Mouse (Mus musculus): ENCODE measurements around the gene Plppr2. TPM values are rescaled to one million over a fixed set of nuclear protein-coding genes. Genes with fewer than 3 reads are reported as not detected.

Plppr2 gene
- polyA plus RNA-seq, 1 experiment from 2014 or later = 37.0 TPM

DNA sequence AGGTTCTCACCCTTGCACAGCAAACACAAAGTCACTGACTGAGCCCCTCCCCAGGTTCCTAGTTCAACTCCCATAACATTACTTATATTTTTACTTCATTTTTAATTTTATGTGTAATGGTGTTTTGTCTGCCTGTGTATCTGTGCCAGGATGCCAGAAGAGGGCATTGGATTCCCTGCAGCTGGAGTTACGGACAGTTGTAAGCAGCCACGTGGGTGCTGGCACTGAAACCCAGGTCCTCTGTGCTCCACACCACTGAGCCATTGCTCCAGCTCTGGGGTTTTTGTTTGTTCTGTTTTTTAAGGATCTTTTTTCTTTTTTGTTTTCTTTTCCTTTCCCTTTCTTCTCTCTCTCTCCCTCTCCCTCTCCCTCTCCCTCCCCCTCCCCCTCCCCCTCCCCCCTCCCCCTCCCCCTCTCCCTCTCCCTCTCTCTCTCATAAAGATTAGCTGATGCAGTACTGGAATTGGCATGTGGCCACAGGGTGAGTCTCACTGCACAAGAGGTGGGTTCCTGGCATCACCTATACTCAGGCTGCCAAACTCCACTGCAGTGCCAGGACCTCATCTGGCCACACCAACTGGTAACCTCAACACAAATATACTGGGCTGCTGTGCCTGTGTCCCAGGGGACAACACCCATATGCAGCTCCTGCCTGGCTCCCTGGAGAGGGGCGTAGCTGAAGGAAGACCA is 59.5 kb downstream of the Plppr2 start:
- peaks cover 29% of the 10 kb centered on the region for H3K27me3 ChIP-seq
- ATAC-seq (ENCODE audit: low FRiP score) = no peak
- 94% methylated on average over 3 of the region's 3 CpGs for WGBS
- no peak overlapping the region for H3K4me3 ChIP-seq (replicated peaks)
- H3K9me3 ChIP-seq = no peaks in the 10 kb centered on the region
- no peaks in the 10 kb centered on the region for H3K36me3 ChIP-seq (replicated peaks)
- H3K27ac ChIP-seq = no peak overlapping the region
- no peak overlapping the region for H3K9ac ChIP-seq
- H3K4me2 ChIP-seq = no peak overlapping the region
- no peaks in the 10 kb centered on the region for H3K4me1 ChIP-seq

Other genes starting within 250 kb of the Plppr2 start
- 34.1 and 40.3 TPM in 2 replicates for gene Ldlr, start 213.6 kb upstream of the Plppr2 start, polyA plus RNA-seq (2016; fragmentation: Nextera tagmentation; extraction: Ambion mirVana)
- gene Spc24, start 176.7 kb upstream of the Plppr2 start, polyA plus RNA-seq (2016; fragmentation: Nextera tagmentation; extraction: Ambion mirVana) = 112 and 118 TPM in 2 replicates
- gene Kank2, start 138.3 kb upstream of the Plppr2 start, polyA plus RNA-seq (2016; fragmentation: Nextera tagmentation; extraction: Ambion mirVana) = 6.1 and 6.2 TPM in 2 replicates
- gene Angptl8, start 101.5 kb upstream of the Plppr2 start, polyA plus RNA-seq (2016; fragmentation: Nextera tagmentation; extraction: Ambion mirVana) = 0.45 TPM in 1 of 2 replicates, not detected in the other
- gene Dock6, start 84.4 kb upstream of the Plppr2 start, polyA plus RNA-seq (2016; fragmentation: Nextera tagmentation; extraction: Ambion mirVana) = 17.5 and 18.9 TPM in 2 replicates
- gene Rab3d, start 18.8 kb upstream of the Plppr2 start, polyA plus RNA-seq (2016; fragmentation: Nextera tagmentation; extraction: Ambion mirVana) = 12.4 and 13.1 TPM in 2 replicates
- 5.2 and 5.8 TPM in 2 replicates for gene Ccdc159, start 9.6 kb upstream of the Plppr2 start, polyA plus RNA-seq (2016; fragmentation: Nextera tagmentation; extraction: Ambion mirVana)
- 32.9 and 33.3 TPM in 2 replicates for gene Tmem205, start 9.5 kb upstream of the Plppr2 start, polyA plus RNA-seq (2016; fragmentation: Nextera tagmentation; extraction: Ambion mirVana)
- gene Swsap1, start 18.7 kb downstream of the Plppr2 start, polyA plus RNA-seq (2016; fragmentation: Nextera tagmentation; extraction: Ambion mirVana) = 7.4 and 9.5 TPM in 2 replicates
- gene Epor, start 26.5 kb downstream of the Plppr2 start, polyA plus RNA-seq (2016; fragmentation: Nextera tagmentation; extraction: Ambion mirVana) = 2.0 and 4.1 TPM in 2 replicates
- gene Rgl3, start 52.4 kb downstream of the Plppr2 start, polyA plus RNA-seq (2016; fragmentation: Nextera tagmentation; extraction: Ambion mirVana) = 2.1 and 3.4 TPM in 2 replicates
- gene Ccdc151, start 65.6 kb downstream of the Plppr2 start, polyA plus RNA-seq (2016; fragmentation: Nextera tagmentation; extraction: Ambion mirVana) = 5.0 and 5.3 TPM in 2 replicates
- 88.5 and 95.0 TPM in 2 replicates for gene Prkcsh, start 65.8 kb downstream of the Plppr2 start, polyA plus RNA-seq (2016; fragmentation: Nextera tagmentation; extraction: Ambion mirVana)
- gene Elavl3, start 115.0 kb downstream of the Plppr2 start, polyA plus RNA-seq (2016; fragmentation: Nextera tagmentation; extraction: Ambion mirVana) = 57.2 and 73.7 TPM in 2 replicates
- gene Gm49318, start 134.2 kb downstream of the Plppr2 start, polyA plus RNA-seq (2016; fragmentation: Nextera tagmentation; extraction: Ambion mirVana) = not detected in 2 replicates
- 15.8 and 16.4 TPM in 2 replicates for gene Zfp653, start 134.3 kb downstream of the Plppr2 start, polyA plus RNA-seq (2016; fragmentation: Nextera tagmentation; extraction: Ambion mirVana)
- gene Ecsit, start 148.4 kb downstream of the Plppr2 start, polyA plus RNA-seq (2016; fragmentation: Nextera tagmentation; extraction: Ambion mirVana) = 35.0 and 39.0 TPM in 2 replicates
- gene Cnn1, start 162.2 kb downstream of the Plppr2 start, polyA plus RNA-seq (2016; fragmentation: Nextera tagmentation; extraction: Ambion mirVana) = 2.3 and 3.9 TPM in 2 replicates
- gene Elof1, start 180.1 kb downstream of the Plppr2 start, polyA plus RNA-seq (2016; fragmentation: Nextera tagmentation; extraction: Ambion mirVana) = 178 and 186 TPM in 2 replicates
- 3.6 and 6.6 TPM in 2 replicates for gene Acp5, start 198.7 kb downstream of the Plppr2 start, polyA plus RNA-seq (2016; fragmentation: Nextera tagmentation; extraction: Ambion mirVana)
- 63.2 and 65.8 TPM in 2 replicates for gene Pigyl, start 219.8 kb downstream of the Plppr2 start, polyA plus RNA-seq (2016; fragmentation: Nextera tagmentation; extraction: Ambion mirVana)